Mouse (Mus musculus) ES-Bruce4 (cell line): Measurements from ENCODE around the gene Lix1l. TPM values are rescaled to one million over a fixed set of nuclear protein-coding genes. Genes with fewer than 3 reads are reported as not detected.

Experiments
- H3K27ac ChIP-seq: 2 replicates; pipeline ENCODE4 v1.5.1; 2012; ENCODE audit warnings: low read length, inconsistent platforms; ENCODE audit not compliant: insufficient read depth
- H3K27me3 ChIP-seq: 2 replicates; pipeline ENCODE4 v1.6.1; 2012; ENCODE audit warnings: mild to moderate bottlenecking, low read length, inconsistent platforms; ENCODE audit not compliant: control insufficient read depth, poor library complexity, insufficient read depth, severe bottlenecking
- H3K36me3 ChIP-seq: 2 replicates; pipeline ENCODE4 v1.6.1; 2012; ENCODE audit warnings: inconsistent platforms, mild to moderate bottlenecking, low read length, moderate library complexity; ENCODE audit not compliant: control insufficient read depth, poor library complexity, insufficient read depth, severe bottlenecking
- H3K4me1 ChIP-seq: one replicate; pipeline ENCODE4 v1.8.1; 2011; ENCODE audit warnings: low read length; ENCODE audit not compliant: control insufficient read depth, insufficient read depth
- H3K4me3 ChIP-seq: 2 replicates; pipeline ENCODE4 v1.5.1; 2011; ENCODE audit warnings: low read depth, mild to moderate bottlenecking, low read length
- H3K9ac ChIP-seq: 2 replicates; pipeline ENCODE4 v1.6.1; 2012; ENCODE audit warnings: low read depth, mild to moderate bottlenecking, inconsistent platforms; ENCODE audit not compliant: poor library complexity, severe bottlenecking
- H3K9me3 ChIP-seq: replicated peaks from 2 replicates; pipeline ENCODE4 v1.6.1; 2012; ENCODE audit warnings: mild to moderate bottlenecking, low read length, inconsistent platforms; ENCODE audit not compliant: control insufficient read depth, poor library complexity, insufficient read depth, severe bottlenecking
- CTCF ChIP-seq: IDR thresholded peaks from one replicate; pipeline ENCODE4 v1.8.1; 2011; ENCODE audit warnings: low read depth, low read length
- EP300 ChIP-seq: IDR thresholded peaks from 2 replicates; pipeline ENCODE4 v1.6.1; 2011; ENCODE audit warnings: low read depth, low read length; ENCODE audit not compliant: insufficient read depth
- POLR2A ChIP-seq: IDR thresholded peaks from one replicate; pipeline ENCODE4 v1.8.1; 2011; ENCODE audit warnings: low read length; ENCODE audit not compliant: insufficient read depth
- polyA plus RNA-seq: library from polyadenylated mRNA; stranded (reverse); fragments of >200 nt; gene quantifications from 2 replicates; pipeline ENCODE4 v1.2.4, GENCODE M21; 2011; ENCODE audit warnings: low read depth; ENCODE audit not compliant: missing spikeins, insufficient read depth, insufficient read length

The Lix1l gene
- polyA plus RNA-seq, 1 experiment, result 3.1 TPM

DNA sequence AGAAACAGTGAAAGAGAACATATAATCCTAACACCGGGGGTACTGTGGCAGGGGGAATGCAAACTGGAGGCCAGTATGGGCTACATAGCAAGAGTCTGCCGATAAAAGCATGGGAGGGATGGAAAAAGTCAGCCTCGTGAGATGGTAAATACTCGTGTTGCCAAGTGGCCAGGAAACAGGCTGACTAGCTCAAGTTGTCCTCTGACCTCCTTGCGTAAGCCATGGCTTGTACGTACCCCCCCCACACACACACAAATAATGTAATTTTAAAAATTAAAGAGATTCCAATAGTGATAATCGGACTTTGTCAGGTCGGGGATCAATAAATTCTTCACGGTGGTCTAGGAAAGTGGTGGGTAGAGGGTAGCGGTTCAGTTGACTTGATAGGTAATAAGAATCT lies 7.6 kb upstream of the Lix1l start:
- Histone ChIP-seq H3K9ac (peak overlapping the region; percentile 56), H3K36me3 (no peaks in the 10 kb centered on the region), H3K27ac (peak overlapping the region; percentile 35), H3K4me1 (peaks cover 2% of the 10 kb centered on the region), H3K4me3 (peak overlapping the region; percentile 97), H3K9me3 (no peaks in the 10 kb centered on the region), H3K27me3 (no peaks in the 10 kb centered on the region)
- TF ChIP-seq EP300 (no peak), CTCF (no peak), POLR2A (no peak)

DNA sequence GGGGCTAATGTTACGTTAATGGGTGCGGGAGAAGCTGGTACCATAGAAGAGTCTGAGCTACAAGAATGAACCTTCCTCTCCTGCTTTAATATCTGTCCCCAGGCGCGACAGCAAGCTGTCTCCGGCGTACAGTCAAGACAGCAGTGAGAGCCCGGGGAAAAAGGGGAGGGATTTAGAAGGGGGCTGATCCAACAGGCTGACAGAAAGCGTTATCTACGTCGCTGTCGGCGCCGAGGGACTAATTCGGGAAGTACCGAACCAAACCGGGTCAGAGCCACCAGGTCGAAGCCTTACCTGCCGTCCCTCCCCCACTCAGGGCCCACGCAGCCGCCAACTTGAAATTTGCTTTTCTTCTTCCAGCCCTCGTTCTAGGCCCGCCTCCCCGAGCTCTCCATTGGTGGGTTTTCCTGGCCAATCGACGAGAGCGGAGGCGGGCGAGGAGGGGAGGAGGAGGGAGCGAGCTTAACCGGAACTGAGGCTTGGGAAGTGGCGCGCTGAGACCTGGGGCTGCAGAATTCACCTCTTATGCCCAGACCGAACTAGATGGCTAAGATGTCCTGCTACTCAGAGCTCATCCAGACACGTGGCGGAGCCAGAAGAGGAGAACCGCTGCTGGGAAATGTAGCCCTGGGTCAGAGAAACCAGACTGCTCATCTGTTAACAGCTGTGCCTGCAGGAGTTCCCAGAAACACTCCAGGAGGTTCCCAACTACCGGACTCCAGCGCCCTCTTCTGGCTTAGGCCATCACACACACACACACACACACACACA lies 7.0 kb upstream of the Lix1l start, which contains the start of gene Polr3gl:
Gene Polr3gl (minus strand): TSS at position 392 of the 771 bp plus-strand sequence.
- TF ChIP-seq EP300, result peak; percentile 58; the same call in 1 of the 2 replicates
- peak; percentile 29 for TF ChIP-seq CTCF
- TF ChIP-seq POLR2A, result peak; percentile 36
- Histone ChIP-seq H3K9me3 (no peaks in the 10 kb centered on the region), H3K9ac (peak within 1 kb of the TSS; percentile 56), H3K4me3 (peak within 1 kb of the TSS; percentile 97), H3K36me3 (no peaks in the 10 kb centered on the region), H3K27ac (peak within 1 kb of the TSS; percentile 35), H3K4me1 (peaks cover 2% of the 10 kb centered on the region), H3K27me3 (no peaks in the 10 kb centered on the region)

DNA sequence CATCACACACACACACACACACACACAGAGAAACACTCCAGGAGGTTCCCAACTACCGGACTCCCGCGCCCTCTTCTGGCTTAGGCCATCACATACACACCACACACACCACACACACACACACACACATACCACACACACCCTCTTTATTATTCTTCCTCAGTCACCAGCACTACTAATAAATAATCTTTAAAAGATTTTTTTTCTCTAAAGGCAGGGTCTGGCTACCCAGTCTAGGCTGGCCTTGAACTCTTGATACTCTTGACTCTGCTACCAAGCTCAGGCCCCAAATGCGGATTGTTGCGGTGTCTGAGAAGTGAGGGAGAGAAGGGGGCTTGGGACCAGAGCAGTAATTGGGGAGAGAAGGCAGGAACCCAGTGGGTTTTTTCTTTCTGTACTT lies 6.1 kb upstream of the Lix1l start:
- H3K9ac ChIP-seq, result no peak overlapping the region
- no peak for TF ChIP-seq POLR2A
- TF ChIP-seq EP300, result no peak
- no peak for TF ChIP-seq CTCF
- no peak overlapping the region for H3K4me3 ChIP-seq
- H3K27me3 ChIP-seq, result no peaks in the 10 kb centered on the region
- peaks cover 2% of the 10 kb centered on the region for H3K4me1 ChIP-seq
- no peaks in the 10 kb centered on the region for H3K36me3 ChIP-seq
- H3K9me3 ChIP-seq, result no peaks in the 10 kb centered on the region
- H3K27ac ChIP-seq, result no peak overlapping the region

DNA sequence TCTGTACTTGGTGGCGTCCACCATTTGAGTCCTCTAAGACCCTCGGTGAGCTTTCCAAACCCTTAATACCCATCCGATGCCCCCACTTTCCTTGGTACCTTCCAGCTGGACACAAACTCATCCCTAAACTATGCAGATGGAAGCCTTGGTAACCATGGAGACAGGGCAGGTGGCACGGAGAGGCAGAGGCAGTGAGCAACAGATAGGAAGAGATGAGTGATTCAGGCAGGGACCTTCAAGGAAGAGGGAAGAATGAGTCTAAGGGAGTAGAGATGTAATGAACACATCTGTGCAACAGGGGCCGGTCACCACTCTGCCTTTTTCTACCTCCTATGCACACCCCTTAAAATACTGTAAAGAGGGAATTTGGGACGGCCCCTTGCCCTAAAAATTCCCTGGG lies 5.3 kb upstream of the Lix1l start:
- H3K4me1 ChIP-seq, result peaks cover 1% of the 10 kb centered on the region
- H3K4me3 ChIP-seq, result no peak overlapping the region
- H3K27me3 ChIP-seq, result no peaks in the 10 kb centered on the region
- H3K9ac ChIP-seq, result no peak overlapping the region
- H3K36me3 ChIP-seq, result no peaks in the 10 kb centered on the region
- H3K27ac ChIP-seq, result no peak overlapping the region
- H3K9me3 ChIP-seq, result no peaks in the 10 kb centered on the region
- no peak for TF ChIP-seq EP300
- TF ChIP-seq CTCF, result no peak
- no peak for TF ChIP-seq POLR2A

DNA sequence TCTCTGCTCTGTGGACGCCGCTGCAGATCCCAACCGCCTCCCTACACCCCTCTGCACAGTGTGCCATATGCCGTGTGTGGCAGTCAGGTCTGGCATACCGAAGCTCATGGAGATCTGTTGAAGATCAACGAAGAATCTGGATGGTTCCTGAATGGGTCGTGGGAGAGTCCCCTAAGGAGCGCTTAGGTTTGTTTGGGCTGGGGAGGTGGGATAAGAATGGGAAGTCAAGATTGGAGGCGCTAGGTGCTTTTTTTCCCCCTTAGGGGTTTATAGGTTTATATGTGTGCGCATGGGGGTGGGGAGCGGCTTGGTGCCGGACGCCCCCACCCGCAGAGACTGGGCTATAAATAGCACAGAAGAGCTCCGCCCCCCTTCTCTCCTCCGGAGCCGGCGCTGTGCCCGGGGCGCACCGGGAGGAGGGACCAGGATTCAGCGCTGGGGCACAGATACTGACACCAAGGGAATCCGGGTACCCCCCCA lies 4.7 kb upstream of the Lix1l start, which contains the start of gene Ankrd34a:
Gene Ankrd34a (plus strand): TSS at position 409 of the 480 bp plus-strand sequence.
- Histone ChIP-seq H3K4me1 (no peaks in the 10 kb centered on the region), H3K9ac (peak within 1 kb of the TSS; percentile 19), H3K27me3 (no peaks in the 10 kb centered on the region), H3K27ac (no peak within 1 kb of the TSS), H3K36me3 (no peaks in the 10 kb centered on the region), H3K4me3 (peak within 1 kb of the TSS; percentile 56), H3K9me3 (no peaks in the 10 kb centered on the region)
- no peak for TF ChIP-seq POLR2A
- TF ChIP-seq EP300, result no peak
- no peak for TF ChIP-seq CTCF

DNA sequence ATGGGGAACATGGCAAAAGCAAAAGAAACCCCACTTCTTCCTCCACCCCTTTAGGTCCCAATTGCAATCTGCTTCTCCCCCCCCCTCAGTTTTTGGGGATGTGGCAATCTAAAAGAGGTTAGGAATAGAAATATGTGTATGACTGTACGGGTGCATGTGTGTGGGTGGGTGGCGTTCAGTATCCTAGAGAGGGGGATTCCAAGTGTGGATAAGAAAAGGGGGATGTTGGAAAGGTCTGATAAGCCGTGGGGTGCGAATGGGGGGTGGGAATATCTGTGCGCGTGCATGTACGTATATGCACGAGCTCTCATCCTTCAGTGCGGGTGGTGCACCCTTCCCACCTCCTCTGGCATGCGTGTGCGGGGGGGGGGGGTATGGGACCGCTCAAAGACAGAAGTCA lies 4.1 kb upstream of the Lix1l start:
- H3K27me3 ChIP-seq, result no peaks in the 10 kb centered on the region
- H3K36me3 ChIP-seq, result no peaks in the 10 kb centered on the region
- no peaks in the 10 kb centered on the region for H3K9me3 ChIP-seq
- no peaks in the 10 kb centered on the region for H3K4me1 ChIP-seq
- TF ChIP-seq EP300, result no peak
- no peak for TF ChIP-seq POLR2A
- no peak for TF ChIP-seq CTCF
- peak overlapping the region; percentile 56 for H3K4me3 ChIP-seq
- H3K27ac ChIP-seq, result no peak overlapping the region
- peak overlapping the region; percentile 19 for H3K9ac ChIP-seq
